Mouse (Mus musculus): ENCODE data around the gene Dst.

- no peak for TF ChIP-seq POLR2A (IDR thresholded peaks at IDR 0.05; ENCODE audit: insufficient read depth, low read depth, low read length)
- no peak for TF ChIP-seq CTCF (IDR thresholded peaks at IDR 0.05)
- 0 out of 2 replicates have a peak, but pooled peaks have one; percentile 29 for TF ChIP-seq EP300 (IDR thresholded peaks at IDR 0.05; ENCODE audit: insufficient read depth, low read depth, low read length)
Measured at GRCm38 (mm10) chr1:34051251-34051650, 143.2 kb downstream of the Dst start.
